9 mouse cellular contexts compared by ENCODE assay signal in the genomic region with DNA sequence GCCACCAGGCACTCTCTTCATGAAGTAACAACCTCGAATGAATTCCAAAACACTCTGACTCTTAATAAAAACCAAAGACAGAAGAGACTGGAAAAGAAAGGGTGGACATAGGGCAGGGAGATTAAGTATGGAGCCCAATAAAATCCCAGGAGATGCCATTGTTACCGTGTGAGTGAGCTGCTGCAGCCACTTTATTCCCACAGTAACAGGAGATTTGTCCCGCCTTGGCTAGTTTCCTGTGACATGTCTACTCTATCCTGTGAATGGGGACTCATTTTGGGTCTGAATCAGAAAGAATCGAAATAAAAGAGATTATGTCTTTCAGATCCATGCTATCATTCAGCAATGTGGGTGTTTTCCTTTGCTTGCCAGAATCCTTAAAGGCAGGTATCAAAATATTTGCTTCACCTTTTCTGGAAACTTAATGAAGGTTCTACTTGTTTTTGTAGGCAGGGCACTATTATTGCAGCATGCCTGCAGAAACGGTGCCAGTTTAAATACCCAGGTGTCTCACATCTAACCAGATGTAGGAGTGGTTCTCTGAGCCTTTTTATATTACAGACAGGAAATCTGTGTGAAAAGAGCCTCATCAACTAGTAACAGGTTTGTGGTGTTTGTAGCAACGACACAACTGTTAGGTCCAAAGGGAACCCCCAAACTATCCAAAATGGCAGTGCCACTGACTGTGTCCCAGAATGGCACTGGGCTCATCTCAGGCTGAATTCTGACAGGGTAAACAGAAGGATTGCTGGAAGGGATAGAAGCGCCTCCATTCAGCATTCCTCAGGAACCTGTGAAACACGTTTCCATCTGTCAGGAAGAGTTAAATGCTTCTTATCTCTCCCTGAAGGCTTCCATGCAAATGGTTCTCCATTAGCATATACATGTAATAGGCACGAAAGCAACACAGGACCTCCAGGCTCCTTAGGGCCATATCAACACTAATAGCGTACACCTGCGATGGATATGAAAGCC. TPM values are rescaled to one million over a fixed set of nuclear protein-coding genes. Genes with fewer than 3 reads are reported as not detected.
A peak's percentile ranks its signal among the peaks of the same experiment; 100 is the strongest.
DNase-seq lines count a peak whose midpoint lies in the region; ATAC-seq lines count a peak whose summit lies in the region.
"Had no signal": no experiment of that assay in that cellular context is flagged by ENCODE, and none has a peak within 500 bp of the region (broad histone marks: within the 10 kb centered on the region; RNA-seq: fewer than 3 reads in every experiment).

No protein-coding gene starts in this region.

- no peaks in the 10 kb centered on the region for H3K27me3 ChIP-seq in heart, embryonic 11.5 days (ENCODE audit: control insufficient read depth, insufficient read depth, low read length)
- H3K27me3 ChIP-seq in limb, embryonic 12.5 days = no peaks in the 10 kb centered on the region

- 57% methylated on average over 11 of the region's 11 CpGs for WGBS in heart, embryonic 11.5 days (ENCODE audit: insufficient replicate concordance)
- WGBS in limb, embryonic 12.5 days = 35% methylated on average over 11 of the region's 11 CpGs

- no peak overlapping the region; the same call in 1 of the 2 replicates for H3K9ac ChIP-seq in heart, embryonic 11.5 days (ENCODE audit: low read depth, low read length)
- 0 out of 2 replicates have a peak overlapping the region, but pooled peaks have one; percentile 5 for H3K9ac ChIP-seq in limb, embryonic 12.5 days (replicated peaks)

- peak overlapping the region; percentile 98 for H3K27ac ChIP-seq in heart, embryonic 11.5 days (ENCODE audit: low read depth, low read length)
- peak overlapping the region; percentile 96 for H3K27ac ChIP-seq in limb, embryonic 12.5 days

- DNase-seq in heart, adult 8-10 months (ENCODE audit: low spot score) = no peak
- peak; percentile 49 for DNase-seq in thymus, postnatal 14 days
- DNase-seq in thymus, postnatal 10 days (ENCODE audit: low spot score in 2 of 2) = no peak
- DNase-seq in yolk sac, embryonic 10.5 days (ENCODE audit: low spot score) = no peak
- DNase-seq in urinary bladder, postnatal 14 days (ENCODE audit: low spot score) = no peak
- DNase-seq in right cerebral cortex, postnatal 25 days = no peak
- DNase-seq: cerebellum, adult 8-10 months had no signal

- H3K4me1 ChIP-seq in heart, embryonic 11.5 days (ENCODE audit: control insufficient read depth, insufficient read depth, low read length) = peaks cover 22% of the 10 kb centered on the region
- H3K4me1 ChIP-seq in limb, embryonic 12.5 days (replicated peaks) = peaks cover 35% of the 10 kb centered on the region

- H3K9me3 ChIP-seq in heart, embryonic 11.5 days (replicated peaks; ENCODE audit: control insufficient read depth, low read length) = peaks cover 3% of the 10 kb centered on the region; the same call in 1 of the 2 replicates
- peaks cover 9% of the 10 kb centered on the region; the same call in 1 of the 2 replicates for H3K9me3 ChIP-seq in limb, embryonic 12.5 days

- H3K4me2 ChIP-seq in heart, embryonic 11.5 days = no peak overlapping the region
- peak overlapping the region; percentile 51 for H3K4me2 ChIP-seq in limb, embryonic 12.5 days

- H3K4me3 ChIP-seq in heart, embryonic 11.5 days (ENCODE audit: low read depth, low read length) = no peak overlapping the region
- H3K4me3 ChIP-seq in limb, embryonic 12.5 days (replicated peaks) = no peak overlapping the region

- H3K36me3 ChIP-seq in heart, embryonic 11.5 days (ENCODE audit: control insufficient read depth, insufficient read depth, low read length) = no peaks in the 10 kb centered on the region
- H3K36me3 ChIP-seq in limb, embryonic 12.5 days = no peaks in the 10 kb centered on the region

- no peak for ATAC-seq in heart, embryonic 11.5 days (replicated peaks; ENCODE audit: insufficient number of reproducible peaks, low FRiP score, low TSS enrichment)
- no peak for ATAC-seq in limb, embryonic 12.5 days (ENCODE audit: insufficient number of reproducible peaks, insufficient read depth, low FRiP score, low TSS enrichment, low read depth)

RNA-seq across cellular contexts. Expression of a gene that starts 55.5 kb away (rescaled TPM):
- 43.6 and 45.6 TPM in 2 replicates for polyA plus RNA-seq in heart, embryonic 11.5 days (2014; fragmentation: Nextera tagmentation; extraction: Ambion mirVana)
- total RNA-seq in heart, adult 8-10 months (2022) = 10 to 100 TPM; 37.2 to 45.8 (median 39.8) TPM
- 66.8 and 70.3 TPM in 2 replicates for polyA plus RNA-seq in limb, embryonic 12.5 days (2016; fragmentation: Nextera tagmentation; extraction: Ambion mirVana)
